ENCODE assay signal across 8 mouse cellular contexts in genomic region chr14:59555928-59556531, GRCm38 (mm10). TPM values are rescaled to one million over a fixed set of nuclear protein-coding genes. Genes with fewer than 3 reads are reported as not detected.
DNase-seq lines count a peak whose midpoint lies in the region; ATAC-seq lines count a peak whose summit lies in the region.

No protein-coding gene starts in this region.

- H3K9me3 ChIP-seq in hindbrain, embryonic 16.5 days (ENCODE audit: control insufficient read depth, low read length) = no peaks in the 10 kb centered on the region
- H3K9me3 ChIP-seq in megakaryocyte, embryonic 14.5 days = no peaks in the 10 kb centered on the region

- H3K27me3 ChIP-seq in hindbrain, embryonic 16.5 days (replicated peaks; ENCODE audit: control insufficient read depth, insufficient read depth, low read length) = no peaks in the 10 kb centered on the region
- H3K27me3 ChIP-seq in megakaryocyte, embryonic 14.5 days (replicated peaks) = no peaks in the 10 kb centered on the region

- DNase-seq in T-cell, adult 2 months (ENCODE audit: low spot score) = peak; percentile 61
- peak; percentile 70 for DNase-seq in cerebellum, adult 8-10 months
- DNase-seq in frontal cortex, postnatal 14 days (ENCODE audit: low spot score in 2 of 2) = peak; percentile 36 to 80
- peak; percentile 61 to 80 for DNase-seq in layer of hippocampus, postnatal 36 days
- DNase-seq in right cerebral cortex, adult 2 months (ENCODE audit: low spot score in 2 of 2) = peak; percentile 80 to 92
- DNase-seq in urinary bladder, postnatal 4 days (ENCODE audit: low spot score in 2 of 2) = peak; percentile 45 to 83

- no peaks in the 10 kb centered on the region for H3K36me3 ChIP-seq in hindbrain, embryonic 16.5 days (ENCODE audit: control insufficient read depth, insufficient read depth, low read length)
- peaks cover 7% of the 10 kb centered on the region for H3K36me3 ChIP-seq in megakaryocyte, embryonic 14.5 days (replicated peaks; ENCODE audit: low read length)

- 59% methylated on average over 13 of the region's 13 CpGs for WGBS in hindbrain, embryonic 16.5 days

- no peak overlapping the region for H3K9ac ChIP-seq in hindbrain, embryonic 16.5 days (ENCODE audit: low read depth, low read length)

- H3K4me1 ChIP-seq in hindbrain, embryonic 16.5 days (ENCODE audit: control insufficient read depth, insufficient read depth, low read depth, low read length) = no peaks in the 10 kb centered on the region
- H3K4me1 ChIP-seq in megakaryocyte, embryonic 14.5 days = peaks cover 55% of the 10 kb centered on the region

- H3K27ac ChIP-seq in hindbrain, embryonic 16.5 days (ENCODE audit: low read depth, low read length) = no peak overlapping the region

- H3K4me2 ChIP-seq in hindbrain, embryonic 16.5 days (ENCODE audit: low read length) = 0 out of 2 replicates have a peak overlapping the region, but pooled peaks have one; percentile 26

- no peak overlapping the region for H3K4me3 ChIP-seq in hindbrain, embryonic 16.5 days (ENCODE audit: low read length)
- H3K4me3 ChIP-seq in megakaryocyte, embryonic 14.5 days (replicated peaks) = peak overlapping the region; percentile 71

- ATAC-seq in hindbrain, embryonic 16.5 days = peak; percentile 76

RNA-seq across cellular contexts. Expression of gene Cdadc1, which starts 41.7 kb away (rescaled TPM):
- polyA plus RNA-seq in hindbrain, embryonic 16.5 days (2015; fragmentation: Nextera tagmentation; extraction: Ambion mirVana) = 26.3 and 32.3 TPM in 2 replicates
- 10 to 100 TPM; 67.1 to 81.0 TPM for total RNA-seq in layer of hippocampus, postnatal 36 days (2021)
- polyA plus RNA-seq in megakaryocyte, embryonic 14.5 days (2012; ENCODE audit: insufficient read depth, low replicate concordance) = 12.5 TPM in 1 of 2 replicates, not detected in the other
